Mouse (Mus musculus): Measurements from ENCODE around the gene Tex13c2.

Tex13c2 gene

GRCm38 (mm10) chrX:42489446-42489845, at the start of gene Tex13c2:
TSS of gene Tex13c2 (plus strand) at chrX:42489691.
- in situ Hi-C loops (cut with MboI, MseI), result no loop called here

- in situ Hi-C loops (cut with MboI, MseI), result no loop called here
These were observed 39.2 kb upstream of the Tex13c2 start for GRCm38 (mm10) chrX:42450305-42450704.

GRCm38 (mm10) chrX:42453001-42453400, 36.5 kb upstream of the Tex13c2 start:
- in situ Hi-C loops (cut with MboI, MseI), result no loop called here

- in situ Hi-C loops (cut with MboI, MseI), result no loop called here
These were observed 35.0 kb upstream of the Tex13c2 start for GRCm38 (mm10) chrX:42454533-42454932.

DNA sequence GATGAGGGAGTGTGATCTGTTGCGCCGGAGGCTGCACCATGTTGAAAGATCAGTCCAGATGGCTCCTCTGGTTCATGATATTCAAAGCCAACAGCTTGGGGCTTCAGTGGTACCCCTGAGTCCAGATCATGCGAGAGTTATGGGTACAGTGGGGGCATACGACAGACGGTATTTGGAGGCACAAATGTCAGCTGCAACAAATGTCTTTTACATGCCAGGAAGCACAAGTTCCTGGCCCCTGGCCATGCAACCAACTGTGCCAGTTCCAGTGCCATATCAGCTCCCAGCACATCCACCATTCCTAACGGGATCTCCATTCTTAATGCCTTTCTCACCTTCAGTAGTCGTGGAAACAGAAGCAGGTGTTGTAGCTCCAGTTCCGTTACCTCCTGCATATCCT, 845 bp downstream of the Tex13c2 start:
- in situ Hi-C loops (cut with MboI, MseI), result loop anchor here in 1 of 2 experiments (5.0 kb wide), 1 partner anchor 93 kb away; no protein-coding TSS in a partner anchor

- in situ Hi-C loops (cut with MboI, MseI), result no loop called here
These were observed 11.0 kb downstream of the Tex13c2 start for GRCm38 (mm10) chrX:42500538-42500937.

- in situ Hi-C loops (cut with MboI, MseI), result no loop called here
These were observed 13.0 kb downstream of the Tex13c2 start, which contains the start of gene Sh2d1a for GRCm38 (mm10) chrX:42502291-42503043. TSS of gene Sh2d1a (plus strand) at chrX:42502453.

DNA sequence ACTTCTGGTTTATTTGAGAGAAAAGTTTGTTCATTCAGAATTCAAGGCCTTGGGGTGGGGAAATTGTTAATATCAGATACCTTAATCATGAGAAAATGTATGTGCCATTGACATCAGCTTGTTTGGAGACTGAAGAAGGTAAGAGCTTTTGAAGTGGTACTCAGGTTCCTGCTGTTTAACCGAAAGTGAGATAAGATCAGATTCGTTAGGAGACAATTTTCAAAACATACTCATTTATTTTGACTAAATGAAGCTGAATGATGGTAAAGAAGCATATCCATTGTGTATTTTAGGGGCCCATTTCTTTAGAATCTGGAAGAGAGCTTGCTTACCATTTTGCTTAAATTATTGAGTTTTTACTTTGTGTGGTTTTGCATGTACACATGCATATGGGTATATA, 21.6 kb downstream of the Tex13c2 start:
- in situ Hi-C loops (cut with MboI, MseI), result no loop called here

GRCm38 (mm10) chrX:42512567-42512966, 23.1 kb downstream of the Tex13c2 start:
- in situ Hi-C loops (cut with MboI, MseI), result no loop called here

- in situ Hi-C loops (cut with MboI, MseI), result loop anchor here in 1 of 2 experiments (10.0 kb wide), 1 partner anchor 258 kb away; no protein-coding TSS in a partner anchor
These were observed 33.4 kb downstream of the Tex13c2 start for GRCm38 (mm10) chrX:42522868-42523267.

DNA sequence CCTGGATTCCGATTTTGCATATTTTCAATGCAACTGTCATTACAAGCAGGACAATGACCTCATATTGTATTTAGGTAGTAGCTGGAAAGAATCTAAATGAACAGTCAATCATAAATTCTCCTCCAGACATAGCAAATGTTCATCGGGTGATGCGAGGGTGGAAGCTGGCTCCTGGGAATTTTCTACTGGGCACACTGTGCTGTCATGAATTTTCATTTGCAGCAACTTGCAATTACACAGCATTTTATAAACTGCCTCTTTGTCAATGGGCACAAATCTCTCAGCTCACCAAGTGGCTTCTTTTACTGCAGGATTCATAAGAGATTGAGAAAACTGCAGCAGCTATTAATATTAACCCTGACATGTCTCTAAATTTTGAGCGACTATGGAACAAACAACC, 41.2 kb downstream of the Tex13c2 start:
- in situ Hi-C loops (cut with MboI, MseI), result no loop called here

- in situ Hi-C loops (cut with MboI, MseI), result no loop called here
These were observed 50.7 kb downstream of the Tex13c2 start for GRCm38 (mm10) chrX:42540030-42540755.

GRCm38 (mm10) chrX:42540756-42541053, 51.2 kb downstream of the Tex13c2 start:
- in situ Hi-C loops (cut with MboI, MseI), result no loop called here

All from T-helper 17 cell (primary cell).